Mouse (Mus musculus): ENCODE results near the gene Pop7. TPM values are rescaled to one million over a fixed set of nuclear protein-coding genes. Genes with fewer than 3 reads are reported as not detected.

Pop7 gene
- total and polyA plus RNA-seq, 2 experiments from 2014 or later = 73.2 to 91.5 TPM

DNA sequence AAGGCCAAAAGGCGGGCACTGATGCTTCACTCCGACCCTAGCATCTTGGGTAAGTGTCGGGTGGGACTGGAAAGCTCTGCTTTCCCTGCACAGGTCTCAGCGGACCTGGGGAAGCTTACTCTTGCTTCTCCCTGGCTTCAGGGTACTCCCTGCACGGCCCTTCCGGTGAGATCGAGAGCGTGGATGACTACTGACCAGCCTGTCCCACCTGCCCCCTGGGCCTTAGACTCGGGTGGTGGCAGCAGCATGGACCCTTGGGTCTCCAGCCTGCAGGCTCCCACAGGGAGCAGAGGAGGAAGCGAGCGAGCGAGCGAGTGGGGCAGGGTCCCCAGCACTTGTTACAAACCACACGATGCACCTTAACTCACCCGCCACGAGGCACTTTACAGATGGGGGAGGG is 23.2 kb upstream of the Pop7 start:
- no peaks in the 10 kb centered on the region; the same call in 1 of the 2 replicates for H3K4me1 ChIP-seq (ENCODE audit: insufficient read depth, low read length)
- H3K9me3 ChIP-seq (ENCODE audit: low read length) = no peaks in the 10 kb centered on the region
- peaks cover 88% of the 10 kb centered on the region for H3K36me3 ChIP-seq (ENCODE audit: insufficient read depth, low read length)
- no peak overlapping the region for H3K4me3 ChIP-seq (ENCODE audit: low read depth, low read length)
- DNase-seq (ENCODE audit: low spot score) = no peak
- no peak overlapping the region for H3K9ac ChIP-seq (replicated peaks; ENCODE audit: low read length, poor library complexity, severe bottlenecking)
- H3K27me3 ChIP-seq (ENCODE audit: insufficient read depth, low read length) = no peaks in the 10 kb centered on the region
- H3K27ac ChIP-seq (ENCODE audit: low read depth, low read length) = peak overlapping the region; percentile 62; the same call in 1 of the 2 replicates
- WGBS = 67% methylated on average over 16 of the region's 16 CpGs
- no peak for TF ChIP-seq CTCF (IDR thresholded peaks at IDR 0.05)
- ATAC-seq (ENCODE audit: low FRiP score) = no peak
- no peak overlapping the region for H3K4me2 ChIP-seq (ENCODE audit: low read depth, low read length, poor library complexity, severe bottlenecking)

- no peak for DNase-seq (ENCODE audit: low spot score)
- no peaks in the 10 kb centered on the region for H3K27me3 ChIP-seq (ENCODE audit: insufficient read depth, low read length)
- no peaks in the 10 kb centered on the region; the same call in 1 of the 2 replicates for H3K4me1 ChIP-seq (ENCODE audit: insufficient read depth, low read length)
- WGBS = 90% methylated on average over 13 of the region's 13 CpGs
- no peak for ATAC-seq (ENCODE audit: low FRiP score)
- no peak overlapping the region for H3K4me3 ChIP-seq (ENCODE audit: low read depth, low read length)
- no peak for TF ChIP-seq CTCF (IDR thresholded peaks at IDR 0.05)
- H3K36me3 ChIP-seq (ENCODE audit: insufficient read depth, low read length) = peaks cover 95% of the 10 kb centered on the region
- no peak overlapping the region for H3K4me2 ChIP-seq (ENCODE audit: low read depth, low read length, poor library complexity, severe bottlenecking)
- 0 out of 2 replicates have a peak overlapping the region, but pooled peaks have one; percentile 62 for H3K27ac ChIP-seq (ENCODE audit: low read depth, low read length)
- H3K9ac ChIP-seq (replicated peaks; ENCODE audit: low read length, poor library complexity, severe bottlenecking) = no peak overlapping the region
- no peaks in the 10 kb centered on the region for H3K9me3 ChIP-seq (ENCODE audit: low read length)
These were observed 22.4 kb upstream of the Pop7 start for GRCm38 (mm10) chr5:137524671-137525070.

DNA sequence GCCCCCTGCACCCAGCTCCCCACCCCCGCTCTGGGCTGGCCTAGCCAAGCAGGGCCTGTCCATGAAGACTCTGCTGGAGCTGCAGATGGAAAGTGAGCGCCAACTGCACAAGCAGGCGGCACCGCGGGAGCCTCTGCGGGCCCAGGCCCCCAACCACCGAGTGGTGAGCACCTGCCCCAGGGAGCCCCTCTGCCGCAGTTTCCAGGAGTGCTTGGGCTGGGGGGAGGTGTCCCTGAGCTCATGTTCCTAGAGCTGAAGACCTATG is 21.9 kb upstream of the Pop7 start:
- H3K9ac ChIP-seq (replicated peaks; ENCODE audit: low read length, poor library complexity, severe bottlenecking) = no peak overlapping the region
- H3K4me2 ChIP-seq (ENCODE audit: low read depth, low read length, poor library complexity, severe bottlenecking) = no peak overlapping the region
- H3K36me3 ChIP-seq (ENCODE audit: insufficient read depth, low read length) = peaks cover 95% of the 10 kb centered on the region
- H3K4me1 ChIP-seq (ENCODE audit: insufficient read depth, low read length) = no peaks in the 10 kb centered on the region
- H3K27me3 ChIP-seq (ENCODE audit: insufficient read depth, low read length) = no peaks in the 10 kb centered on the region
- ATAC-seq (ENCODE audit: low FRiP score) (no peak), DNase-seq (ENCODE audit: low spot score) (no peak)
- no peak overlapping the region for H3K27ac ChIP-seq (ENCODE audit: low read depth, low read length)
- no peak for TF ChIP-seq CTCF (IDR thresholded peaks at IDR 0.05)
- 89% methylated on average over 8 of the region's 8 CpGs for WGBS
- no peaks in the 10 kb centered on the region for H3K9me3 ChIP-seq (ENCODE audit: low read length)
- H3K4me3 ChIP-seq (ENCODE audit: low read depth, low read length) = no peak overlapping the region

- ATAC-seq (ENCODE audit: low FRiP score) (no peak), DNase-seq (ENCODE audit: low spot score) (no peak)
- Histone ChIP-seq H3K27me3 (ENCODE audit: insufficient read depth, low read length) (no peaks in the 10 kb centered on the region), H3K4me1 (ENCODE audit: insufficient read depth, low read length) (no peaks in the 10 kb centered on the region), H3K36me3 (ENCODE audit: insufficient read depth, low read length) (peaks cover 95% of the 10 kb centered on the region), H3K9me3 (ENCODE audit: low read length) (no peaks in the 10 kb centered on the region), H3K4me3 (ENCODE audit: low read depth, low read length) (no peak overlapping the region), H3K9ac (replicated peaks; ENCODE audit: low read length, poor library complexity, severe bottlenecking) (no peak overlapping the region), H3K27ac (ENCODE audit: low read depth, low read length) (no peak overlapping the region), H3K4me2 (ENCODE audit: low read depth, low read length, poor library complexity, severe bottlenecking) (no peak overlapping the region)
- TF ChIP-seq CTCF (IDR thresholded peaks at IDR 0.05) = peak; percentile 28; the same call in 1 of the 2 replicates
- WGBS = 81% methylated on average over 25 of the region's 25 CpGs
These were observed 21.3 kb upstream of the Pop7 start for GRCm38 (mm10) chr5:137523396-137524250.

DNA sequence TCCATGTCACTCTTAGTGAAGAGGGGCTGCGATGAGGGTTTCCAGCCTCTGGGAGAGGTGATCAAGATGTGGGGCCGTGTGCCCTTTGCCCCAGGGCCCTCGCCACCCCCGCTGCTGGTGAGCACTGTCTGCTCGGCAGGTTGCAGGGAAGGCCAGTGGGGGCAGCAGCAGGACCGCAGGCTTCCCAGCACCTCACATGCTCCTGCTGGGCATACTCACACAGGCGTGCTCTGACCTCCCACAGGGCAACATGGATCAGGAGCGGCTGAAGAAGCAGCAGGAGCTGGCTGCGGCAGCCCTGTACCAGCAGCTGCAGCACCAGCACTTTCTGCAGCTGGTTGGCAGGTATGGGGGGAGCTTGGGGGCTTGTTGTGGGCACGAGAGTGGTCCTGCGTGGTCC is 20.4 kb upstream of the Pop7 start:
- ATAC-seq (ENCODE audit: low FRiP score) (no peak), DNase-seq (ENCODE audit: low spot score) (no peak)
- Histone ChIP-seq H3K36me3 (ENCODE audit: insufficient read depth, low read length) (peaks cover 93% of the 10 kb centered on the region), H3K9ac (replicated peaks; ENCODE audit: low read length, poor library complexity, severe bottlenecking) (no peak overlapping the region), H3K27me3 (ENCODE audit: insufficient read depth, low read length) (no peaks in the 10 kb centered on the region), H3K4me1 (ENCODE audit: insufficient read depth, low read length) (no peaks in the 10 kb centered on the region), H3K4me3 (ENCODE audit: low read depth, low read length) (no peak overlapping the region), H3K27ac (ENCODE audit: low read depth, low read length) (no peak overlapping the region), H3K9me3 (ENCODE audit: low read length) (no peaks in the 10 kb centered on the region), H3K4me2 (ENCODE audit: low read depth, low read length, poor library complexity, severe bottlenecking) (no peak overlapping the region)
- WGBS = 65% methylated on average over 11 of the region's 11 CpGs
- no peak for TF ChIP-seq CTCF (IDR thresholded peaks at IDR 0.05)

DNA sequence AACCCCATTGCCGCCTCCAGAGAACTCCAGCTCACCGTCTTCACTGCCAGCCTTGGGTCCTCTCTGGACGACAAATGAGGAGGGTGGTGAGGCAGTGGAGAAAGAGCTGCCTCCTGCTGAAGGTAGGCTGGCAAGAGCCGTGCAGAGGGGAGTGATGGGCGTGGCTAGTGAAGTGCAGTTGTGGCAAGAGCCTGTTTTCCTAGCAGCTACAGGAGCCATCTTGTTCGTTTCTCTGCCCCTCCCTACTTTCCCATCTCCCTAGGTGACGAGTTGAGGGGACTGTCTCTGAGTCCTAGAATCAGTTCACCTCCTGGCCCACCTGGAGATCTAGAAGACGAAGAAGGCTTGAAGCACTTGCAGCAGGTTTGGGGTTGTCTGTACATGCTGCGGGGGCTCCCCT is 19.5 kb upstream of the Pop7 start:
- H3K27me3 ChIP-seq (ENCODE audit: insufficient read depth, low read length) = no peaks in the 10 kb centered on the region
- no peak overlapping the region for H3K4me3 ChIP-seq (ENCODE audit: low read depth, low read length)
- no peak overlapping the region for H3K27ac ChIP-seq (ENCODE audit: low read depth, low read length)
- TF ChIP-seq CTCF (IDR thresholded peaks at IDR 0.05) = no peak
- H3K36me3 ChIP-seq (ENCODE audit: insufficient read depth, low read length) = peaks cover 87% of the 10 kb centered on the region
- H3K9ac ChIP-seq (replicated peaks; ENCODE audit: low read length, poor library complexity, severe bottlenecking) = no peak overlapping the region
- ATAC-seq (ENCODE audit: low FRiP score) (no peak), DNase-seq (ENCODE audit: low spot score) (no peak)
- H3K9me3 ChIP-seq (ENCODE audit: low read length) = no peaks in the 10 kb centered on the region
- no peak overlapping the region for H3K4me2 ChIP-seq (ENCODE audit: low read depth, low read length, poor library complexity, severe bottlenecking)
- no peaks in the 10 kb centered on the region for H3K4me1 ChIP-seq (ENCODE audit: insufficient read depth, low read length)
- WGBS = 86% methylated on average over 9 of the region's 9 CpGs

Measured in midbrain, postnatal 0 days (tissue).